Mouse (Mus musculus) heart, postnatal 0 days (tissue): ENCODE data around the gene Taar1.

ENCODE experiments used
- CTCF ChIP-seq: IDR thresholded peaks from 2 replicates; pipeline ENCODE4 v1.5.1; 2016; ENCODE audit warnings: antibody characterized with exemption, control low read depth, low read depth
- EP300 ChIP-seq: IDR thresholded peaks from 2 replicates; pipeline ENCODE4 v1.6.1; 2016; ENCODE audit warnings: antibody characterized with exemption, low read depth

GRCm38 (mm10) chr10:23923941-23924340, 3.8 kb downstream of the Taar1 start:
- TF ChIP-seq EP300 (no peak), CTCF (no peak)
